Mouse (Mus musculus) kidney, adult 2 months (tissue): ENCODE measurements at regions not wholly inside any gene's neighbourhood (a gene's known extent, or its start where the extent isn't known, plus 50 kb on each side); places are given as distances from the start of the nearest gene placed in this dataset.

Experiments
- DNase-seq: peaks from one replicate; pipeline ENCODE4 v3.0.0; 2021
- H3K27ac ChIP-seq: fragments of 200-500 bp; 2 replicates; pipeline ENCODE4 v1.5.1; 2012; ENCODE audit warnings: low read depth, low read length, control low read depth, inconsistent platforms; ENCODE audit not compliant: insufficient read depth
- H3K27me3 ChIP-seq: fragments of 200-500 bp; replicated peaks from 2 replicates; pipeline ENCODE4 v1.6.1; 2012; ENCODE audit warnings: mild to moderate bottlenecking, moderate library complexity, low read length, inconsistent platforms; ENCODE audit not compliant: control insufficient read depth, insufficient read depth
- H3K36me3 ChIP-seq: fragments of 200-500 bp; 2 replicates; pipeline ENCODE4 v1.6.1; 2012; ENCODE audit warnings: mild to moderate bottlenecking, moderate library complexity, low read length, inconsistent platforms; ENCODE audit not compliant: control insufficient read depth, insufficient read depth
- H3K4me1 ChIP-seq: fragments of 200-500 bp; 2 replicates; pipeline ENCODE4 v1.6.1; 2011; ENCODE audit warnings: low read length; ENCODE audit not compliant: control insufficient read depth, insufficient read depth
- H3K4me3 ChIP-seq: fragments of 200-500 bp; 2 replicates; pipeline ENCODE4 v1.5.1; 2011; ENCODE audit warnings: mild to moderate bottlenecking, low read depth, low read length, control low read depth; ENCODE audit not compliant: insufficient read depth
- CTCF ChIP-seq: fragments of 200-500 bp; conservative IDR thresholded peaks from 2 replicates; pipeline ENCODE4 v1.5.1; 2011; ENCODE audit warnings: low read depth, mild to moderate bottlenecking, control low read depth, low read length, moderate library complexity, mixed read lengths; ENCODE audit not compliant: insufficient read depth, insufficient read length
- POLR2A ChIP-seq: fragments of 200-500 bp; IDR thresholded peaks from one replicate; pipeline ENCODE4 v1.6.1; 2011; ENCODE audit warnings: low read depth, low read length, control low read depth
- WGBS: fragments of 180-500 bp; shearing (Covaris S2); methylation state at CpG from one replicate; pipeline ENCODE4 v1.1.7; 2018; 5-methylcytosine and 5-hydroxymethylcytosine counted together

DNA sequence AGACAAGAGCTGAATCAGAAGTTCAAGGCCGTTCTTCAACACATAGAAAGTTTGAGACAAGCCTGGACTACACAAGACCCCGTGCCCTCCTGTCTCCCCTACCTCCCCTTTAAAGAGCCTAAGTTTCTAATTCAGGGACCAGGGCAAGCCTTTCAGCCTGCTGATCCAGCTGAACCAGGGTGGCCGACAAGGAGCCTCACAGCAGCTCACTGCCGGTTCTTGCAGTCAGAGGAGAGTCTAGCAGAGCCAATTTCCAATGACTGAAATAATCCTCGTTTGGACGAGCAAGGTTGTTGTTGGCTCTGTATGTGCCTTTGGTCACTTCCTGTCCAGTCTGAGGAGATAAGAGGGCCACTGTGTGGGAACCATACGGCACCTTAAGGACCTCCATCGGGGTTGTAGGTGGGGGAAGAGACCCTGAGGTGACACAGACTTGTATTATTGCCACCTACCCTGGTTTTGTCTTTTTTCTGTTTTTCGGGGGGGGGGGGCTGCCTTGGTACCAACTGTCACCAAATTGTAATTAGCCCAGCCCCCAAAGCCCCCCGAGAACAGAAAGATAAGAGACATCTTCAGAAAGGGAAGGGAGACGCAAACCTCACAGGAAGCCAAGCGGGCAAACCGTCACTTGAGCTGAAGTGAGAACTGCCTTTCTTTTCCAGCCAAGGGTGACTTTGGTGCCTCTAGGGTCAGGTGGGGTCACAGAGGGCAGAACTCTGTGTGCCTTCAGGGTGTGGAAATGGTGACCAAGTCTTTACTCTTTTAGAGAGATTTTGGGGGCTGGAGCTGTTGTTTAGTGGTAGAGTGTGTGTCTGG lies 58.1 kb upstream of the Cux1 start:
- no peak for TF ChIP-seq CTCF
- TF ChIP-seq POLR2A = no peak
- H3K4me1 ChIP-seq = no peaks in the 10 kb centered on the region; the same call in 1 of the 2 replicates
- WGBS = 63% methylated on average over 13 of the region's 13 CpGs
- no peak for DNase-seq
- H3K36me3 ChIP-seq = no peaks in the 10 kb centered on the region
- no peaks in the 10 kb centered on the region for H3K27me3 ChIP-seq
- H3K27ac ChIP-seq = no peak overlapping the region
- H3K4me3 ChIP-seq = no peak overlapping the region

DNA sequence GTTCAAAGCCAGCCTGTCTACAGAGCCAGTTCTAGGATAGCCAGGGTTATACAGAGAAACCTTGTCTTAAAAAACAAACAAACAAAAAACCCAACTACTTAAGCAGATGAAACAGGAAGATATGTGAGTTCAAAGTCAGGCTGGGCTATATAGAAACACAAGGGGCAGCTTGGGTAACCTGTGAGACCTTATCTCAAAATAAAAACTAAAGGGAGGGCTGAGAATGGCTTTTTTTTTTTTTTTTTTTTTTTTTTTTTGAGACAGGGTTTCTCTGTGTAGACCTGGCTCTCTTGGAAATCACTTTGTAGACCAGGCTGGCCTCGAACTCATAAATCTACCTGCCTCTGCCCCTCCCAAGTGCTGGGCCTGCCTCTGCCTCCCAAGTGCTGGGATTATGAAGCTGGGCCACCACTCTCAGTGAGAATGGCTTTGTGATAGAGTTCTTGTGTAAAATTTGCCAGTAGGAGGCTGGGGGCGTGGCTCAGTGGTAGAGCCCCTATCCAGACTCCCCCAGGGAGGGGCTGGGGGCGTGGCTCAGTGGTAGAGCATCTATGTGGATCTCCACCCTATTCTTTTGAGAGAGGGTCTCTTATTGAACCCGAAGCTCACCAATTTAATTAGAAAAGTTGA lies 59.0 kb upstream of the Cux1 start:
- H3K4me3 ChIP-seq = no peak overlapping the region
- H3K4me1 ChIP-seq = no peaks in the 10 kb centered on the region; the same call in 1 of the 2 replicates
- no peaks in the 10 kb centered on the region for H3K27me3 ChIP-seq
- no peaks in the 10 kb centered on the region for H3K36me3 ChIP-seq
- 61% methylated on average over 4 of the region's 4 CpGs for WGBS
- no peak for DNase-seq
- no peak for TF ChIP-seq POLR2A
- TF ChIP-seq CTCF = no peak
- no peak overlapping the region for H3K27ac ChIP-seq

DNA sequence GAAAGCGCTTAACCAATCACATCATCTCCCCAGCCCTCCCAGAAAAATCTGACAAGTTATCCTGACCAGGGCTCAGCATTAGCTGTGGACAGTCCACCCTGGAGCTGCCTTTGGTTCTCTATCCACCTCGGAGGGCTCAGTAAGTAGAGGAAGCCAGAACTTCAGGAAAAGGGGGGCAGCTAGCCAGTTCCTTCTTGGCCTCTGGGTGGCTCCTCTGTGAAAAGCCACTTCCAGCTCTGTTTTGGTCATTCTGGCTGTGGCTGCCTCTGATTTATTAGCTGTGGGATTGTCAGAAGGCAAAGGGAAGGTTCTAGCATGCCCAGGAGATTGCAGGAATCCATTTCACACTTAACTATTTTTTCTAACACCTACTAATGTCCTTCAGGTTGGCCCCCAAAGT lies 59.6 kb upstream of the Cux1 start:
- Histone ChIP-seq H3K27me3 (no peaks in the 10 kb centered on the region), H3K4me3 (no peak overlapping the region), H3K27ac (no peak overlapping the region), H3K4me1 (no peaks in the 10 kb centered on the region; the same call in 1 of the 2 replicates), H3K36me3 (no peaks in the 10 kb centered on the region)
- WGBS = 58% methylated on average over 2 of the region's 2 CpGs
- no peak for DNase-seq
- no peak for TF ChIP-seq POLR2A
- no peak for TF ChIP-seq CTCF

DNA sequence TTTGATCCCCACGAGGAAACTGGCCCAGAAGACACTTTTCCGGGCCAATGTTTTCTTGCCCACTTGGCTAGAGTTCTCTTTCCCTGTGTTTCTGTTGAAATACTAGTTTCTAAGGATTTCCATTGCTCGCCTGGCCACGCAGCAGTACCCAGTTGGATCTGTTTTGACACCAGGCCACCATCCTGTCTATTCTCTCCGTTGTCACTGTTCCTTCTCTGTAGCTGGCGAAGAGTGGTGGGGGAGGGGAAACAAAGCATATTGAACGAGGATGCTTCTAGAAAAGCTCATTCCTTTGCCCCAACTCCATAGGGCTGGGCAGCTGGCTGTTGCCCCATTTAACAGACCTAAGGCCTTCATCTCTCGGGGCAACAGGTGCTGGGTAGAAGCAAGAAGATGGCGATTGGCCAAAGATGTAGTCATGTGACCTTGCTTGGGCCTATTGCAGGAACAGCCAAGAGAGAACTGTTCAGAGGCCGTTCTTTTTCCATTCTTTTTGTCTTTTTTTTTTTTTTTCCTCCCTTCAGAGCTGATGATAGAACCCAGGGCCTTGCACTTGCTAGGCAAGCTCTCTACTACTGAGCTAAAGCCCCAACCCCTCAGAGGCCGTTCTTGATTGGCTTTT lies 60.5 kb upstream of the Cux1 start:
- TF ChIP-seq CTCF (no peak), POLR2A (no peak)
- Histone ChIP-seq H3K27me3 (no peaks in the 10 kb centered on the region), H3K36me3 (no peaks in the 10 kb centered on the region), H3K27ac (no peak overlapping the region), H3K4me3 (no peak overlapping the region), H3K4me1 (no peaks in the 10 kb centered on the region)
- DNase-seq = peak; percentile 24
- WGBS = 78% methylated on average over 11 of the region's 11 CpGs

DNA sequence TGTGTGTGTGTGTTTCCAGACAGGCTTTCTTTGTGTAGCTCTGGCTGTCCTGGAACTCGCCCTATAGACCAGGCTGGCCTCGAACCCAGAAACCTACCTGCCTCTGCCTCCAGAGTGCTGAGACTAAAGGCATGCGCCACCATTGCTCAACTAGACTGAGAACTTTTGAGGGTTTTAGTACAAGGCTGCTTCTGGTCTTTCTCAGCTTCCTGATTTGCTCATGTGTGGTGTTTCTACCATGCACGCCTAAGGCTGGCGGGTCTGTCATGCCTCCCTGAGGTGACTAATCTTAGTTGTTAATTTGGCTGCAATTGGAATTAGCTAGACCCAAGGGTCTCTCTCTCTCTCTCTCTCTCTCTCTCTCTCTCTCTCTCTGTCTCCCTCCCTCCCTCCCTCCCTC lies 61.2 kb upstream of the Cux1 start:
- no peaks in the 10 kb centered on the region for H3K36me3 ChIP-seq
- no peaks in the 10 kb centered on the region for H3K4me1 ChIP-seq
- no peak for DNase-seq
- no peak overlapping the region for H3K4me3 ChIP-seq
- 97% methylated on average over 5 of the region's 5 CpGs for WGBS
- no peak for TF ChIP-seq CTCF
- no peak for TF ChIP-seq POLR2A
- no peaks in the 10 kb centered on the region for H3K27me3 ChIP-seq
- no peak overlapping the region for H3K27ac ChIP-seq

DNA sequence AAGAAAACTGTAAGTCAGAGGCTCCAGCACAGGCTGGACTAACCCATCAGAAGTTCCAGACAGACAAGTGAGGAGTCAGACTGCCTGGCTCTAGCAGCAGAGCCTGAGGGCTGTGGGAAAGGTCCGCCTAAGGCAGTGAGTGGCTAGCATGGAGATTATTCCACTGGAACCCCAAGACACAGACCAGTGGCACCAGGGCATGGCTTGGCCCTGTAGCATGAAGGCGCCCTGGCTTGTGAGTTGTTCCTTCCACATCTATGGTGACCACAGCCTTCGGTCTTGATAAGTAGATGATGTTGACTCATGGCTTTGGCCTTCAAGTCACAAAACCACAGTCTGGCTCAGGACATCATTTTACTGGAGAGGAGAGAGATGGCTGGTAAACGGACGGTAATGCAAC lies 60.7 kb upstream of the Myl10 start:
- H3K4me3 ChIP-seq = no peak overlapping the region
- H3K4me1 ChIP-seq = no peaks in the 10 kb centered on the region
- no peaks in the 10 kb centered on the region for H3K36me3 ChIP-seq
- TF ChIP-seq POLR2A (no peak), CTCF (no peak)
- 94% methylated on average over 5 of the region's 5 CpGs for WGBS
- DNase-seq = no peak
- no peaks in the 10 kb centered on the region for H3K27me3 ChIP-seq
- H3K27ac ChIP-seq = no peak overlapping the region

DNA sequence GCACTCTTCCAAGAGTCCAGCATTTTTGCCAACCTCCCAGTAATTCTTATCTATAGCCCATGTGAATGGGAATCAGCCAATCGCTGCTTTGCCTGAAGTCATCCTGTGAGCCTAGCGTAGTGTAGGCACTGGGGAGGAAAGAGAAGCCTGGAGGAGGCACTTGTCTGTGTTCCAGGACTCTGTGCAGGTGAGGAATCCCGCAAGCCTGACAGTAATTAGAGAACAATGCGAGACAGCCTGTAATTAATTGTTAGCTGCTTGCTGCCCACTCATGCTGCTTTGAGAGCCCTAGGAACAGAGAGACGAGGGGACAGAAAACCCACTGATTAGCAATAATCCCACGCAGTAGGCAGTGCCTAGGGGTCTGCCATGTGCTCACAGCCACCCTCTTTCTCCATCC lies 59.0 kb upstream of the Myl10 start:
- Histone ChIP-seq H3K36me3 (no peaks in the 10 kb centered on the region), H3K27ac (no peak overlapping the region), H3K27me3 (no peaks in the 10 kb centered on the region), H3K4me1 (no peaks in the 10 kb centered on the region), H3K4me3 (no peak overlapping the region)
- WGBS = 67% methylated on average over 6 of the region's 6 CpGs
- TF ChIP-seq CTCF = no peak
- TF ChIP-seq POLR2A = no peak
- no peak for DNase-seq
